Mouse (Mus musculus) kidney, postnatal 10 days (tissue): ENCODE measurements around the gene Hnrnpl.

ENCODE experiments used
- DNase-seq: peaks from one replicate; pipeline ENCODE4 v3.0.0; 2021; ENCODE audit warnings: mixed read lengths

Gene Hnrnpl

GRCm38 (mm10) chr7:28831411-28832125 is 23.2 kb downstream of the Hnrnpl start:
- no peak for DNase-seq

- DNase-seq = no peak
Measured at GRCm38 (mm10) chr7:28832137-28832536, 23.8 kb downstream of the Hnrnpl start.

GRCm38 (mm10) chr7:28833723-28834347 is 25.5 kb downstream of the Hnrnpl start, which contains the start of gene Lgals4:
Gene Lgals4, plus strand, starts transcription at chr7:28833854.
- DNase-seq = no peak

GRCm38 (mm10) chr7:28836936-28837335 is 28.6 kb downstream of the Hnrnpl start:
- no peak for DNase-seq

- DNase-seq = no peak
Measured at GRCm38 (mm10) chr7:28838331-28838730, 30.0 kb downstream of the Hnrnpl start.

GRCm38 (mm10) chr7:28847273-28847672 is 38.9 kb downstream of the Hnrnpl start:
- DNase-seq = no peak

GRCm38 (mm10) chr7:28849700-28850236 is 41.4 kb downstream of the Hnrnpl start:
- no peak for DNase-seq

GRCm38 (mm10) chr7:28850642-28851041 is 42.3 kb downstream of the Hnrnpl start:
- no peak for DNase-seq

GRCm38 (mm10) chr7:28859953-28860352 is 51.6 kb downstream of the Hnrnpl start:
- DNase-seq = no peak

- DNase-seq = no peak
Measured at GRCm38 (mm10) chr7:28860898-28861297, 52.6 kb downstream of the Hnrnpl start.

- no peak for DNase-seq
Measured at GRCm38 (mm10) chr7:28862817-28863499, 54.6 kb downstream of the Hnrnpl start.

- DNase-seq = no peak
Measured at GRCm38 (mm10) chr7:28863540-28863939, 55.2 kb downstream of the Hnrnpl start, which contains the start of gene Lgals7. Gene Lgals7, plus strand, starts transcription at chr7:28863853.

- no peak for DNase-seq
Measured at GRCm38 (mm10) chr7:28864288-28864750, 56.0 kb downstream of the Hnrnpl start.

- DNase-seq = peak; percentile 88
Measured at GRCm38 (mm10) chr7:28865481-28866300, 57.4 kb downstream of the Hnrnpl start.

GRCm38 (mm10) chr7:28866769-28867507 is 58.6 kb downstream of the Hnrnpl start:
- DNase-seq = no peak

- peak; percentile 86 for DNase-seq
Measured at GRCm38 (mm10) chr7:28867508-28868340, 59.4 kb downstream of the Hnrnpl start.

GRCm38 (mm10) chr7:28870901-28871664 is 62.7 kb downstream of the Hnrnpl start:
- DNase-seq = no peak
